In the genomic region with DNA sequence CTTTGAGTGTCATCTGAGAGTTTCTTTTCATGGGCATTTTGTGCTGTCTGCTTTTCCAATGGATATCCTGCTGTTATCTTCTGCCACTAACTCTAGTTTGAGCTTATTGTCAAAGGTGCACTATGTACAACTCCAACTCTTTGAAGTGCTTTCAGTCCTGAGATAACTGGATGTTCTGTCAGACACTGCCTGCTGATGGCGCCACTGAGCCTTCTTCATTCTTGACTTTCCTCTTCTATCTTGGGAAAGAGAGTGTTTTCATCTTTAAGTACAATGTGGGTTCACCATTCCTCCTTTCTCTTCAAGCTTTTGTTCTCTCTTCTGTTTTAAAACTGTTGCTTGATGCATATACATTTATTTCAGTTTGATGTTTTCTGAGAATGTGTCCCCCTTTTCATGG, we compare ENCODE assay signal across 14 mouse cellular contexts. TPM values are rescaled to one million over a fixed set of nuclear protein-coding genes. Genes with fewer than 3 reads are reported as not detected.
DNase-seq lines count a peak whose midpoint lies in the region; ATAC-seq and TF ChIP-seq lines count a peak whose summit lies in the region.
"Had no signal": no experiment of that assay in that cellular context is flagged by ENCODE, and none has a peak within 500 bp of the region (broad histone marks: within the 10 kb centered on the region; RNA-seq: fewer than 3 reads in every experiment).

No protein-coding gene starts in this region.

- no peak overlapping the region for H3K9ac ChIP-seq in intestine, postnatal 0 days (ENCODE audit: low read depth, low read length)
- no peak overlapping the region for H3K9ac ChIP-seq in intestine, embryonic 15.5 days
- H3K9ac ChIP-seq: hindbrain, embryonic 14.5 days; lung, embryonic 15.5 days had no signal

- peaks cover 51% of the 10 kb centered on the region for H3K36me3 ChIP-seq in intestine, postnatal 0 days (ENCODE audit: control insufficient read depth, insufficient read depth)
- H3K36me3 ChIP-seq in intestine, embryonic 15.5 days = peaks cover 7% of the 10 kb centered on the region; the same call in 1 of the 2 replicates
- no peaks in the 10 kb centered on the region for H3K36me3 ChIP-seq in E14TG2a.4 (ENCODE audit: insufficient read depth, low read length)

- no peak overlapping the region for H3K27ac ChIP-seq in intestine, postnatal 0 days (ENCODE audit: low read depth, low read length)
- H3K27ac ChIP-seq in intestine, embryonic 15.5 days = no peak overlapping the region
- H3K27ac ChIP-seq: hindbrain, embryonic 14.5 days; limb, embryonic 10.5 days; lung, embryonic 15.5 days had no signal

- peak; percentile 41 for DNase-seq in lung, postnatal 36 days
- DNase-seq in lung, adult 18-20 months = no peak
- peak; percentile 69 for DNase-seq in naive thymus-derived CD4-positive, alpha-beta T cell, adult 2 months (ENCODE audit: low read depth)
- no peak for DNase-seq in left cerebral cortex, postnatal 4 days
- DNase-seq: adrenal gland, postnatal 10 days; cerebellum, postnatal 10 days; right cerebral cortex, postnatal 14 days had no signal

- no peaks in the 10 kb centered on the region for H3K9me3 ChIP-seq in intestine, postnatal 0 days (ENCODE audit: control insufficient read depth)
- H3K9me3 ChIP-seq in intestine, embryonic 15.5 days = no peaks in the 10 kb centered on the region
- no peaks in the 10 kb centered on the region for H3K9me3 ChIP-seq in E14TG2a.4 (ENCODE audit: low read length)
- H3K9me3 ChIP-seq: limb, embryonic 10.5 days; lung, embryonic 15.5 days had no signal

- ATAC-seq in intestine, postnatal 0 days = no peak
- ATAC-seq in intestine, embryonic 15.5 days = no peak

- intact Hi-C loops in left cerebral cortex, postnatal 4 days (cut with DNase I) = no loop called here

- TF ChIP-seq CTCF in intestine, postnatal 0 days (IDR thresholded peaks at IDR 0.05; ENCODE audit: low read depth) = peak; percentile 65
- peak; percentile 19; the same call in 1 of the 2 replicates for TF ChIP-seq CTCF in E14TG2a.4 (conservative IDR thresholded peaks at IDR 0.05; ENCODE audit: low read length)

- no peak overlapping the region for H3K4me2 ChIP-seq in intestine, postnatal 0 days (replicated peaks; ENCODE audit: low read depth)
- H3K4me2 ChIP-seq in intestine, embryonic 15.5 days (replicated peaks) = no peak overlapping the region
- H3K4me2 ChIP-seq: hindbrain, embryonic 14.5 days; lung, embryonic 15.5 days; midbrain, embryonic 11.5 days had no signal

- 84% methylated on average over 1 of the region's 1 CpGs for WGBS in intestine, postnatal 0 days
- WGBS in intestine, embryonic 15.5 days = 75% methylated on average over 1 of the region's 1 CpGs

- no peaks in the 10 kb centered on the region for H3K27me3 ChIP-seq in intestine, postnatal 0 days (replicated peaks; ENCODE audit: control insufficient read depth, insufficient read depth, low read length)
- no peaks in the 10 kb centered on the region for H3K27me3 ChIP-seq in intestine, embryonic 15.5 days (replicated peaks)
- H3K27me3 ChIP-seq in E14TG2a.4 (ENCODE audit: insufficient read depth, low read length) = no peaks in the 10 kb centered on the region
- H3K27me3 ChIP-seq: lung, embryonic 15.5 days had no signal

- no peaks in the 10 kb centered on the region for H3K4me1 ChIP-seq in intestine, postnatal 0 days (replicated peaks; ENCODE audit: control insufficient read depth, insufficient read depth, low read length)
- no peaks in the 10 kb centered on the region for H3K4me1 ChIP-seq in intestine, embryonic 15.5 days (replicated peaks)
- no peaks in the 10 kb centered on the region for H3K4me1 ChIP-seq in E14TG2a.4 (replicated peaks; ENCODE audit: low read depth, low read length)
- H3K4me1 ChIP-seq: limb, embryonic 10.5 days; lung, embryonic 15.5 days had no signal

- no peak overlapping the region for H3K4me3 ChIP-seq in intestine, postnatal 0 days (ENCODE audit: low read depth, low read length)
- no peak overlapping the region for H3K4me3 ChIP-seq in intestine, embryonic 15.5 days (replicated peaks)
- H3K4me3 ChIP-seq in E14TG2a.4 (replicated peaks; ENCODE audit: low read length) = no peak overlapping the region
- H3K4me3 ChIP-seq: limb, embryonic 10.5 days; lung, embryonic 15.5 days had no signal

RNA-seq across cellular contexts. Expression of a gene that starts 42.1 kb away (rescaled TPM):
- 47.7 and 51.9 TPM in 2 replicates for polyA plus RNA-seq in intestine, postnatal 0 days (2015; fragmentation: Nextera tagmentation; extraction: Ambion mirVana)
- 33.1 and 36.5 TPM in 2 replicates for polyA plus RNA-seq in intestine, embryonic 15.5 days (2015; fragmentation: Nextera tagmentation; extraction: Ambion mirVana)
- total RNA-seq in left cerebral cortex, postnatal 4 days (2021) = 10 to 100 TPM; 33.3 to 37.4 TPM

Comparison
In these comparisons a context has a peak if more than half of its experiments do, and no peak if none do; other contexts are left out.
1. DNase-seq: peak in lung, postnatal 36 days (single experiment) and naive thymus-derived CD4-positive, alpha-beta T cell, adult 2 months (single experiment); none in lung, adult 18-20 months (0 of 2) and left cerebral cortex, postnatal 4 days (single experiment).